Mouse (Mus musculus) gastrocnemius, adult 18-20 months (tissue): Measurements from ENCODE around the gene Shisa2. TPM values are rescaled to one million over a fixed set of nuclear protein-coding genes. Genes with fewer than 3 reads are reported as not detected.

Experiments
- DNase-seq: peaks from one replicate; pipeline ENCODE4 v3.0.0; 2021; ENCODE audit warnings: low spot score
- total RNA-seq, 2 experiments: library from RNA; stranded (reverse); gene quantifications; 2 replicates each; pipeline ENCODE4 v1.2.3; 2021

The Shisa2 gene
- total RNA-seq, 2 experiments from 2014 or later: 58.4 to 71.6 TPM

- no peak for DNase-seq
These were observed 4.2 kb downstream of the Shisa2 start for GRCm38 (mm10) chr14:59629308-59629707.

DNA sequence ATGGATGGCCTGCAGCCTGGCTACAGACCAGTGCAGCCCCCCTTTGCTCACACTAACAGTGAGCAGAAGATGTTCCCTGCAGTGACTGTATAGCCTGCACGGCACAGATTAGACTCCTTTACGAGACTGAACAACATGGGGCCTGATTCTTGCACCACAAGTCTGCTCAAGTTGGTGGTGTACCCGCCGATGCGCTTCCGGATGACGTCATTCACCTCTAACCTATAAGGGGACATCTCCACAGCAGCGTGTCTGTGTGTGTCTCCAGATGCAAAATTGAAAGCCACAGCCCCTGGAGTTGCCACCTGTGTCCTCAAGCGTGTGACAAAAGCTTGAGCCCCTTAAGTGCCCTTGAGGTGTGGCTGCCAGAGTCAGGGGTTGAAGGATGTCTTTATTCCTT lies 5.0 kb downstream of the Shisa2 start:
- no peak for DNase-seq

DNA sequence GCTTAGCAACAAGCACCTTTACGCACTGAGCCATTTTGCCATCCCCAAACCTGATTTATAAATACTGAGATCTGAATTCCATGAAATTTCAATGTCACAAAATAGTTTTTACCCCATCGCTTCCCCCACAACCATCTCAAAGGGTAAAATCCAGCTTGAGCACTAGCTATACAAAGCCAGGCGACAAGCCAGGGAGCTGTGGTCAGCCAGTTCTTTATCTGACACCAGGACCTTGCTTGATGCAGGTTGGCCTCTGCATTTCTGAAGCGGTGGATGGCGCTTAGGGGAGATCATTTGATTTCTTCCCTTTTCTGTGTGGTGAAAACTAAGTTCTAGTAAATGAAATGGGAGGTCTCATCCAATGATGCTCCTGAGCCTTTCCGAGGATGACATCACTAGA lies 7.0 kb downstream of the Shisa2 start:
- DNase-seq: peak; percentile 51

DNA sequence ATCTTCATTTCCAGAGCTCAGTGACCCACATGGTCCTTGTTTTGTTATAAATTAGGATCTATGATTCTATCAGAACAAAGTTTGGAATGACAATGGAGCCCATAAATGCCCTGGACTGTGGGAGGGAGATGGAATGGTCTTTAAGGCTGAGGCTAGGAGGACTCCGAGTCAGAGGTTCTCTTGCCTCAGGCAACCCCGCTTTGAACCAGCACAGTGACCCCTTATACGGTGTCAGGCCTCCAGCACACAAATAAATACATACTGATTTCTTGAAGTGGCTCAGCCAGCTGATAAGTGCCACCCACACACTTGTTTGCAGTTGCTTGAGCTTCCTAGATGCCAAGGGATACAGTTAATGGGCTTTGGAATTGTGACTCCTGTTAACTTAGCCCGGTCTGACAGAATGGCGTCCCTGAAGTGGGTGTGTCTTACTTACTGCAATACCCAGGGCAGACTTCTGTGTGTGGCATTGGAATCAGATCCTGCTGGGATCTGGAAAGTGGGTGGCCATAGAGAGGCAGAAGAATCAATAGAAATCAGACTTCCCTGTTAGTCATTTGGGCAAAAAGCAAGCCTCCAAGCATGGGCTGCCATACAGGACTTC lies 8.3 kb downstream of the Shisa2 start:
- DNase-seq: no peak

GRCm38 (mm10) chr14:59633988-59634387 lies 8.9 kb downstream of the Shisa2 start:
- no peak for DNase-seq

DNA sequence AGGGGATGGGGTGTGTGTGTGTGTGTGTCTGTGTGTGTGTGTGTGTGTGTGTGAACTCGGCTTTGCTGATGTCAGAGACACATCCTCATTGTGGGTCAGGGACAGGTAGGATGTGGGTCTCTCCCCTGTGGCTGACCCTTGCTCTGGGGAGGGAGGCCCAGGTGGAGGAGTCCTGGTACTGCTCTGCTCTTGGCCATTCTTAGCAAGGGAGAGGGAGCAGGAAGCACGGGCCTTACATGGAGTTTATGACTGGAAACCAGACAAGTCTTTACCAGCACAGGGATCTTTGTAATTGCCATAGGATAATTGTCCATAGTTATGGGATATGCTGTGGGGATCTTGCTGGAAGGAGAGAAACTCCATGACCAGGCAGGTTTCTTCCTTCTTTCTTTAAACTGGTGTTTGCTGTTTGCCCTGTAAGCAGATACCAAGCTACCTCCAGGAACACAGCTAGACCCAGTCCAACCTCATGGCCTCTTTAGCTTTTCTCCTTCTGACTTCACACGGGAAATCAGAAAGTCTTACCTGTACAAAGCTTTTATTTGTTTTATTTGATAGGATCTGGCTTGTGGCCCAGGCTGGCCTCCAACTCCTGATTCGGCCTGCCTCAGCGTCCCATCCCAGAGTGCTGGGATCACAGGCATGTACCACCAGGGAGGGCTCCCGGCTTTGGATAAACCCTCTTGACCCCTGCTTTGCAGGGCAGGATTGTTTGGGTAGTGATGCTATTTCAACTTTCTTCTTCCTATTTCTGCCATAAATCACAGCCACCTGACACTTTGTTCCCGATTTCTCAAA lies 14.0 kb downstream of the Shisa2 start:
- DNase-seq: no peak

DNA sequence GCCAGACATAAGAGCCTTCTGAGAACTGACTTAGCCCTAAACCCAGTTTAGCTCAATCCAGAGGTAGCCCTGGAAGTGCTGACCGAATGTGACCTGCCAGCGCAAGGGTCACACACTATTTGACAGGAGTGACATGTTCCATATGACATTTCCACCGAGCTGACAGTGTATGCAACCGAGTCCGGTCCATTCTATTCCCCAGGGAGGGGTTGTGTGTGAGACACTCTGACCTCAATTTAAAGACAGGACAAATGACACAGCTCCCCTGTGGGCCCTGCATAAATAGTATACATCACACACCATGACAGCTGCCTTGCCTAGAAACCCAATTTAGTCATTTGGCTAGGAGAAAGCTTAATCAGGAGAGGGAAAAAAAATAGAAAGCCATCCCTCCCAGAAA lies 16.7 kb downstream of the Shisa2 start:
- DNase-seq: peak; percentile 18

GRCm38 (mm10) chr14:59643582-59643981 lies 18.5 kb downstream of the Shisa2 start:
- DNase-seq: no peak

DNA sequence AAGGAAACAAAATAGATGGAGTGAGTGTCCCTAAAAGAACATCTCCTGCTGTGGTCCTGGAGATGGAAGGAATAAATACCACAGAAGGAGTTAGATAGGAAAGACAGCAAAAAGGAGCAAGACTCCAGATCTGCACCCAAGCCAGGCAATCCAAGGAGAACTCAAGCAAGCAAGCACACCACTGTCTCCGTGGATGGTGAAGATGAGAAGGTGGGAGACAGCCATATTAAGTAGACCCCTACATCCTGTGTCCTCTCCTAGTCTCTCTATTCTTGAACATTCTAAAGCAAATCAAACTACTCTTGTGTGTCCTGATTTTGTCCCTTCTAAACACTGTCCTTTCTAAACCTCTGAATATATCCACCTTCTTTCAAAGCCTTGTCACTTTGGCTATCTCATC lies 19.1 kb downstream of the Shisa2 start:
- no peak for DNase-seq

GRCm38 (mm10) chr14:59644896-59645295 lies 19.8 kb downstream of the Shisa2 start:
- no peak for DNase-seq

- peak; percentile 29 for DNase-seq
These were observed 22.0 kb downstream of the Shisa2 start for GRCm38 (mm10) chr14:59646826-59647697.

DNA sequence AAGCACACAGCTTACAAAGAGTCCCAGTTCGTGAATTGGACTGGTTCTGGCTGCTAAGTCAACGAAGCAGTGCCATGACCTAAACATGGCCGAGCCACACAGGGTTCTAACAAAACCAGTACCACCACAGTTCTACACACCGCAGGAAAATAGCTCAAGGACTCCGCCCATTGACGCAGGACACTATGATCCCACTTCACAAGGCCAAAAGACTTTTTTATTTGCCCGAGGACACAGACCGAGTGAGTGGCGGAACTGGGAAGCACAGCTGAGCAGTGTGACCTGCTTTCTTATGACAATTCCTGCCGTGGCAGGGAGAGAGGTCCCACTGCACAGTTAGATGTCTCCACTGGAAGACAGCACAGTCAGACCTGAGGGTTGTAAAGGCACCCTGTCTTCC lies 23.5 kb downstream of the Shisa2 start:
- DNase-seq: no peak

- DNase-seq: no peak
These were observed 24.2 kb downstream of the Shisa2 start for GRCm38 (mm10) chr14:59649337-59649736.

- peak; percentile 72 for DNase-seq
These were observed 31.5 kb downstream of the Shisa2 start for GRCm38 (mm10) chr14:59656591-59656990.

DNA sequence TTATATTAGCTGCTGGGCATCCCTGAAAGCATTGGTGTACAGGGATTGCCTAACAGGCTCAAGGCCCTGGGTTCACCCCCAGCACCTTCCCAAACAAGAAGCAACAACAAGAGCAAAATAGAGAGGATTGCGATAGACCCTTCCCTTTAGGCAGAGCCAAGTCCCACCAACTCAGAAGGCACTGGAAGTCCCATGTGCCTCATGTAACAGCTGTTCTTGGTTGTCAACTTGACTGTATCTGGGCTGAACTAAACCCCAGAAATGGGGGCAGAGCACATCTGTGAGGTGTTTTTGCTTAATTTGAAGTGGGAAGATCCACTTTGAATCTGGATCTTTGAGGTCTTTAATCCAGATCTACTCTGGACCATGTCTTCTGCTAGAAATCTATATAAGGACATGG lies 32.0 kb downstream of the Shisa2 start:
- DNase-seq: no peak

DNA sequence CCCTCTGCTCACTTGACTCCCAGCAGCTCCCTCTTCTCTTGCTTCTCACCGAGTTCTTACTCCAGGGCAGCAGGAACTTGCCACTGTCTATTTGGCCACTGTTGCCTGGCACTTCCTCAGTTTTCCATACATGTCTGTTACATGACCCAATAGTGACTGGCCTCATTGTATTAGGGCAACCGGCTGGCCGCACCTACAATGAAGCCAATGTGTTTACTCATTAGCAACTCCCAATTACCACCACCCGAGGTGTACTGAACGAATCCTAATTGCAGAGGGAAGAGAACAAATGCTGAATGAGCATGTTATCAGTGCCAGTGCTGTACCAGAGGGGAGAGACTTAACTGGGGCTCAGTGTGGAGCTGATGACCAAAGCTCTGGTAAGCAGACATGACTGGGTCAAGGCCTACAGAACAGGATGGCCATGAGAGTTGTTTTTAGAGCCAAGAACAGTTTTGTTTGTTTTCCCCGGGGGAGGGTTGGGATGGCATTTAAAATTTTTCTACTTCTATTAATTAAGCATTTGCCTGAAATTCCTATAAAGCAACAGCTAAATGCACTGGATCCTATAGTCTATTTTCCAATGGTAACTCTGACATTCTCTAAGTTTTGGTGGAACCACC lies 47.9 kb downstream of the Shisa2 start:
- DNase-seq: no peak

GRCm38 (mm10) chr14:59674556-59674955 lies 49.4 kb downstream of the Shisa2 start:
- no peak for DNase-seq

GRCm38 (mm10) chr14:59675330-59675729 lies 50.2 kb downstream of the Shisa2 start:
- peak; percentile 31 for DNase-seq

GRCm38 (mm10) chr14:59677598-59678003 lies 52.5 kb downstream of the Shisa2 start:
- peak; percentile 72 for DNase-seq
